Mouse (Mus musculus) midbrain, embryonic 14.5 days (tissue): ENCODE measurements around the gene Rnf43. TPM values are rescaled to one million over a fixed set of nuclear protein-coding genes. Genes with fewer than 3 reads are reported as not detected.
A peak's percentile ranks its signal among the peaks of the same experiment; 100 is the strongest.

Experiments
- ATAC-seq: fragments of 200-750 bp; cut with Nextera tagmentation; 2 replicates; pipeline ENCODE4 v1.8.0; 2017; ENCODE audit warnings: moderate number of reproducible peaks, moderate library complexity; ENCODE audit not compliant: low FRiP score, low TSS enrichment
- DNase-seq: peaks from one replicate; pipeline ENCODE4 v3.0.0-alpha.2; 2015
- H3K27ac ChIP-seq: fragments of 300-500 bp; sonication (generic); replicated peaks from 2 replicates; pipeline ENCODE4 v1.5.1; 2014; ENCODE audit warnings: mild to moderate bottlenecking, low read depth, low read length, moderate library complexity
- H3K27me3 ChIP-seq: fragments of 300-500 bp; sonication (generic); 2 replicates; pipeline ENCODE4 v1.6.1; 2014; ENCODE audit warnings: low read length, control low read depth, mixed read lengths; ENCODE audit not compliant: control insufficient read depth, insufficient read depth
- H3K36me3 ChIP-seq: fragments of 300-500 bp; sonication (generic); 2 replicates; pipeline ENCODE4 v1.6.1; 2014; ENCODE audit warnings: low read length, control low read depth; ENCODE audit not compliant: control insufficient read depth, insufficient read depth
- H3K4me1 ChIP-seq: fragments of 300-500 bp; sonication (generic); 2 replicates; pipeline ENCODE4 v1.6.1; 2014; ENCODE audit warnings: mild to moderate bottlenecking, antibody characterized with exemption, low read length, control low read depth; ENCODE audit not compliant: control insufficient read depth, insufficient read depth
- H3K4me2 ChIP-seq: fragments of 300-500 bp; sonication (generic); 2 replicates; pipeline ENCODE4 v1.6.1; 2014; ENCODE audit warnings: mild to moderate bottlenecking, low read length, moderate library complexity
- H3K4me3 ChIP-seq: fragments of 300-500 bp; sonication (generic); replicated peaks from 2 replicates; pipeline ENCODE4 v1.5.1; 2014; ENCODE audit warnings: low read depth, low read length
- H3K9ac ChIP-seq: fragments of 300-500 bp; sonication (generic); replicated peaks from 2 replicates; pipeline ENCODE4 v1.6.1; 2014; ENCODE audit warnings: mild to moderate bottlenecking, low read length, moderate library complexity
- H3K9me3 ChIP-seq: fragments of 300-500 bp; sonication (generic); 2 replicates; pipeline ENCODE4 v1.6.1; 2016; ENCODE audit warnings: low read length, control low read depth, mixed read lengths; ENCODE audit not compliant: control insufficient read depth
- WGBS: fragments of 180-500 bp; shearing (Covaris S2); extraction: QIAGEN DNeasy Blood & Tissue Kit; methylation state at CpG from one replicate; pipeline ENCODE4 v1.1.7; 2014; 5-methylcytosine and 5-hydroxymethylcytosine counted together
- polyA plus RNA-seq: library from polyadenylated mRNA; unstranded; fragments of >200 nt; fragmentation: Nextera tagmentation; extraction: Ambion mirVana; gene quantifications from 2 replicates; pipeline ENCODE4 v1.2.1, GENCODE M21; 2014

Rnf43 gene
- polyA plus RNA-seq, 1 experiment from 2014 or later, result 0.78 TPM

- Histone ChIP-seq H3K4me1 (0 out of 2 replicates have a peak, but pooled peaks cover 8% of the 10 kb centered on the region), H3K27ac (no peak overlapping the region), H3K27me3 (no peaks in the 10 kb centered on the region), H3K4me3 (0 out of 2 replicates have a peak overlapping the region, but pooled peaks have one; percentile 5), H3K36me3 (no peaks in the 10 kb centered on the region), H3K9me3 (no peaks in the 10 kb centered on the region), H3K4me2 (peak overlapping the region; percentile 49), H3K9ac (no peak overlapping the region; the same call in 1 of the 2 replicates)
- ATAC-seq (no peak), DNase-seq (no peak)
- 67% methylated on average over 7 of the region's 7 CpGs for WGBS
Observed at GRCm38 (mm10) chr11:87710262-87710615, 47.7 kb downstream of the Rnf43 start.

- H3K4me1 ChIP-seq, result 0 out of 2 replicates have a peak, but pooled peaks cover 8% of the 10 kb centered on the region
- no peak overlapping the region for H3K9ac ChIP-seq
- ATAC-seq (no peak), DNase-seq (no peak)
- no peaks in the 10 kb centered on the region for H3K36me3 ChIP-seq
- WGBS, result 89% methylated on average over 4 of the region's 4 CpGs
- H3K9me3 ChIP-seq, result no peaks in the 10 kb centered on the region
- H3K27ac ChIP-seq, result no peak overlapping the region
- no peak overlapping the region for H3K4me2 ChIP-seq
- no peaks in the 10 kb centered on the region for H3K27me3 ChIP-seq
- H3K4me3 ChIP-seq, result no peak overlapping the region
Observed at GRCm38 (mm10) chr11:87712188-87712587, 49.7 kb downstream of the Rnf43 start.

- no peak overlapping the region for H3K4me2 ChIP-seq
- no peaks in the 10 kb centered on the region for H3K4me1 ChIP-seq
- H3K9ac ChIP-seq, result no peak overlapping the region
- no peak for ATAC-seq
- H3K27me3 ChIP-seq, result no peaks in the 10 kb centered on the region
- 86% methylated on average over 4 of the region's 4 CpGs for WGBS
- no peak for DNase-seq
- no peaks in the 10 kb centered on the region for H3K36me3 ChIP-seq
- H3K4me3 ChIP-seq, result no peak overlapping the region
- no peak overlapping the region for H3K27ac ChIP-seq
- H3K9me3 ChIP-seq, result no peaks in the 10 kb centered on the region
Observed at GRCm38 (mm10) chr11:87715999-87716398, 53.5 kb downstream of the Rnf43 start.

DNA sequence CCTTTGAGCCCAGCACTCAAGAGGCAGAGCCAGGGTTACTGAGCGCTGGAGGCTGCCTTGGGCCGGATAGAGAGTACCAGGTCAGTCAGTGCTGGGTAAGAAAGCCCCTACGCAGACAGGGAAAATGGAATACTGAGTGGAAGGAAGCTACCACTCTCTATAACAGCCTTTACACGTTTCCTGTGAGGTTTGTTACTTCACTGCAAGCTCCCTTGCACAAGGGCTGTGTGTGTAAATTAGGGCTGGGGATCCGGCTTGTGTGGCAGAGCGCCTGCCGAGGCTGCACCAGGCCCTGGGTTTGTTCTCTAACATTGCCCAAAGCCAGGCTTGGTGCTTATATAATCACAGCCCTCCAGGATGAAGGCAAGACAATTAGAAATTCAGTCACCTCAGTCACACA is 57.0 kb downstream of the Rnf43 start:
- H3K4me3 ChIP-seq, result no peak overlapping the region
- no peaks in the 10 kb centered on the region for H3K9me3 ChIP-seq
- no peak for DNase-seq
- no peaks in the 10 kb centered on the region for H3K27me3 ChIP-seq
- no peaks in the 10 kb centered on the region for H3K4me1 ChIP-seq
- no peak overlapping the region for H3K9ac ChIP-seq
- H3K4me2 ChIP-seq, result no peak overlapping the region
- WGBS, result 63% methylated on average over 7 of the region's 7 CpGs
- H3K36me3 ChIP-seq, result no peaks in the 10 kb centered on the region
- no peak overlapping the region for H3K27ac ChIP-seq
- no peak for ATAC-seq

- ATAC-seq (no peak), DNase-seq (peak; percentile 21)
- Histone ChIP-seq H3K36me3 (no peaks in the 10 kb centered on the region), H3K4me1 (no peaks in the 10 kb centered on the region), H3K4me3 (no peak overlapping the region), H3K9me3 (no peaks in the 10 kb centered on the region), H3K27me3 (no peaks in the 10 kb centered on the region), H3K27ac (no peak overlapping the region), H3K9ac (no peak overlapping the region), H3K4me2 (no peak overlapping the region)
- 46% methylated on average over 9 of the region's 9 CpGs for WGBS
Observed at GRCm38 (mm10) chr11:87720324-87720723, 57.8 kb downstream of the Rnf43 start.

DNA sequence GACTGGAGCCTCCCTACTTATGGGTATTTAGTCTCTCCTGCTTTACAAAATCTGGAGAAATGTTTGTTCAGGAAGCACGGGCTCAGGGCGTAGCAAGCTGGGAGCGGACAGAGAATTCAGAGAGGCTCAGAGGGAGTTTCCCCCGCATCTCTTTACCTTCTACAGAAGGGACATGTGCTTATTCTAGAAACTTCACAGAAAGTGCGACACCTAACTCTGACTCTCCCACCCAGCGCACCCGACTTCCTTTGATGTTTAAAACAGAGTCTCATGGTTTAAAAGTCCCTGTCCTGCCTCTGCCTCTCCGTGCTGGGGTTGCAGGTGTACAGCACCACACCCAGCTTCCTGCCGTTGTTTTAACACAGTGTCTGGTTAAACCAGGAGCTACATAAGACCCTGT is 58.3 kb downstream of the Rnf43 start:
- DNase-seq (no peak), ATAC-seq (no peak)
- Histone ChIP-seq H3K36me3 (no peaks in the 10 kb centered on the region), H3K4me1 (no peaks in the 10 kb centered on the region), H3K4me3 (no peak overlapping the region), H3K9ac (no peak overlapping the region), H3K27me3 (no peaks in the 10 kb centered on the region), H3K4me2 (no peak overlapping the region), H3K27ac (no peak overlapping the region), H3K9me3 (no peaks in the 10 kb centered on the region)
- WGBS, result 83% methylated on average over 9 of the region's 9 CpGs

DNA sequence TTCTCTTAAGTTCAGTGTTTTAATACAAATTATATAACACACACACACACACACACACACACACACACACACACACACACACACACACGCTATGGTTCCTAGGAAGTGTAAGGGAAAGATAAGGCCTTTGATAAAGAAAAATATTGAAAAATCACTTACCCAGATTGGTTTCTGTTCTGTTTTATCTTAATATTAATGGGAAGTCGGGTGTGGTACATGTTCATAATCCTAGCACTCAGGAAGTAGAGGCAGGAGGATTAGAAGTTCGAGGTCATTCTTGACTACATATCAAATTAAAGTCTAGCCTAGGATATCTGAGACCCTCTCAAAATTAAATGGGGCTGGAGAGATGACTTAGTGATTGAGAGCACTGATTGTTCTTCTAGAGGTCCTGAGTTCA is 59.6 kb downstream of the Rnf43 start:
- H3K4me2 ChIP-seq, result no peak overlapping the region
- no peaks in the 10 kb centered on the region for H3K4me1 ChIP-seq
- no peaks in the 10 kb centered on the region for H3K27me3 ChIP-seq
- no peaks in the 10 kb centered on the region for H3K36me3 ChIP-seq
- no peak overlapping the region for H3K4me3 ChIP-seq
- no peak overlapping the region for H3K9ac ChIP-seq
- ATAC-seq, result no peak
- H3K9me3 ChIP-seq, result no peaks in the 10 kb centered on the region
- WGBS, result 84% methylated on average over 3 of the region's 3 CpGs
- no peak for DNase-seq
- H3K27ac ChIP-seq, result no peak overlapping the region

- 85% methylated on average over 4 of the region's 4 CpGs for WGBS
- no peaks in the 10 kb centered on the region for H3K9me3 ChIP-seq
Observed at GRCm38 (mm10) chr11:87722891-87723290, 60.4 kb downstream of the Rnf43 start.

GRCm38 (mm10) chr11:87725515-87725914 is 63.0 kb downstream of the Rnf43 start:
- ATAC-seq (no peak), DNase-seq (no peak)
- Histone ChIP-seq H3K4me3 (no peak overlapping the region), H3K9me3 (no peaks in the 10 kb centered on the region), H3K4me1 (no peaks in the 10 kb centered on the region), H3K27me3 (no peaks in the 10 kb centered on the region), H3K27ac (peak overlapping the region; percentile 37; the same call in 1 of the 2 replicates), H3K36me3 (no peaks in the 10 kb centered on the region), H3K9ac (no peak overlapping the region), H3K4me2 (no peak overlapping the region)

More at GRCm38 (mm10) chr11:87722891-87723290, 60.4 kb downstream of the Rnf43 start:
- H3K36me3 ChIP-seq, result no peaks in the 10 kb centered on the region
- no peaks in the 10 kb centered on the region for H3K27me3 ChIP-seq
- no peak overlapping the region for H3K27ac ChIP-seq
- H3K4me1 ChIP-seq, result no peaks in the 10 kb centered on the region
- no peak overlapping the region for H3K4me2 ChIP-seq
- ATAC-seq (no peak), DNase-seq (no peak)
- H3K4me3 ChIP-seq, result no peak overlapping the region
- H3K9ac ChIP-seq, result no peak overlapping the region
